Mouse (Mus musculus): ENCODE results near the gene Tdpoz2.
"Not testable (repeated sequence)": the region's sequence is repeated elsewhere in the genome, so short reads cannot be mapped to it uniquely, and the experiment has no call there.

Gene Tdpoz2

GRCm38 (mm10) chr3:93652586-93652985 lies at the start of gene Tdpoz2:
Gene Tdpoz2 (minus strand): TSS chr3:93652686.
- no peak for DNase-seq (ENCODE audit: low spot score)

- not testable (repeated sequence) for DNase-seq (ENCODE audit: low spot score)
These were observed 40.5 kb upstream of the Tdpoz2 start, which contains the start of gene Gm37596 for GRCm38 (mm10) chr3:93692970-93693369. Gene Gm37596 (minus strand): TSS chr3:93693070.

GRCm38 (mm10) chr3:93676210-93676609 lies 23.7 kb upstream of the Tdpoz2 start, which contains the start of gene Tdpoz1:
Gene Tdpoz1 (minus strand): TSS chr3:93676310.
- not testable (repeated sequence) for DNase-seq (ENCODE audit: low spot score)

DNA sequence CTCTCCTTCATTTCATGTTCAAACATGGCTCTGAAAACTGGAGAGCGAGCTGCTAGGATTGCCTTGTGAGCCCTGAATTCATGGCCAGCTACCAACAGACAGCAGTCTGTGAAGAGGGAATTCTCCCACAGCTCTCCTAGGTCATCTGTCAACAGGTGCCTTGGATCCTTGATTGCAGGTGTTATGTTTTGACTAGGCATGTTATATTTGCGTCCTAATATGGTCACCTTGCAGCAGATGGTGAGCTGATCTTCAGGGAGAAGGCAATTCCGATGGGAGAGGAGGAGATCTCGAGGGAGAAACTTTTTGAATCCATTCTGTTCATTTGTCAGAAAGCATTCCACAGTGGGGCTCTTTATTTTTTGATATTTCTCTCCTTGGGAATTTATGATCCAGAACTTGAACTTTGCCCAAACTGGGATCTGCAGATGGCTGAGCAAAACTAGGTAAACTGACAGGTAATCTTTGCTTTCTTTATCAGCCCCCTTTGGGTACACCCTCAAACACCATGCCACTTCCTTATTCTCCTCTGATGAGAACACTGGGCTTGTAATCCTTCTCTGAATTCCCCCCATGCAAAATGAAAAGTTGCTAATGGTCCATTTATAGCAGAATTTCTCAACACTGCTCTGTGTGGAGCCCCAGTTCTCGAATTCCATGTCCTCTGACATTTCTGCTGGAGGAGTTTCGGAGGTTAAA lies 18.5 kb upstream of the Tdpoz2 start:
- DNase-seq (ENCODE audit: low spot score): not testable (repeated sequence)

- no peak for DNase-seq (ENCODE audit: low spot score)
These were observed 1.8 kb upstream of the Tdpoz2 start for GRCm38 (mm10) chr3:93654260-93654659.

GRCm38 (mm10) chr3:93630917-93631714 lies 21.4 kb downstream of the Tdpoz2 start:
- not testable (repeated sequence) for DNase-seq (ENCODE audit: low spot score)

DNA sequence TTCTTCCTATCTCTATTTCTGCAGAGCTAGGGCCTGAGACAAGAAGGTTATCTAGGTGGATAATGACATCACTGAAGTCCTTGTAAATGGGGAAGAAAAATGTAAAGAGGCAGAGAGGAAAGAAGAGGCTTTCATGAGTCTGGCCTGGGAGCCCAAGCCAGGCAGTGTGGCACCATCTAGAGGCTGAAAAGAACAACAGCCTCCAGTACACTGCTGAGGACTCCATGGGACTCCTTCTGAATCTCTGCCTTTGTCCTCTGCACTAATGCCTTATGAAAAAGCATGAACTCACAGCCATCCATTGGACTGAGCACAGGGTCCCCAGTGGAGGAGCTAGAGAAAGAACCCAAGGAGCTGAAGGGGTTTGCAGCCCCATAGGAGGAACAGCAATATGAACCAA lies 43.5 kb downstream of the Tdpoz2 start:
- peak; percentile 44 for DNase-seq (ENCODE audit: low spot score)

DNA sequence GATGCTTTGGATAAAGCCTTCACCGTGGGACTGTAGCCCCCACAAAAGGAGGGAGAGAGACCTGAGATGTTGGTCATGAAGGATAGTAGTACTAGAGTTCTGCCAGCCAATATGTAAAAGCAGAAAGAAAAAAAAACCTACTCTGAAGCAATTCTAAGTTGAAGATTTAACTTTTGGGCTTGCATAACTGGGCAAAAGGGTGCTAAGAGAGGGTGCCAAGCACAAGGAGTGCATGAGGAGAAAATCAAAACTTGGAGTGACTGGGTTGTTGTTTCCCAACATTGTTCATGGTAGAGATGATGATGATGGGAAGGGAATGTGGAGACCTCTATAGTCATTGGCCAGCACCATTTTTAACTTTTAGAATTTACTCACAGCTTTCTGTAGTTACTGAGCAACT lies 50.6 kb downstream of the Tdpoz2 start:
- no peak for DNase-seq (ENCODE audit: low spot score)
